Mouse (Mus musculus): ENCODE results near the gene Ttll11.

Gene Ttll11

DNA sequence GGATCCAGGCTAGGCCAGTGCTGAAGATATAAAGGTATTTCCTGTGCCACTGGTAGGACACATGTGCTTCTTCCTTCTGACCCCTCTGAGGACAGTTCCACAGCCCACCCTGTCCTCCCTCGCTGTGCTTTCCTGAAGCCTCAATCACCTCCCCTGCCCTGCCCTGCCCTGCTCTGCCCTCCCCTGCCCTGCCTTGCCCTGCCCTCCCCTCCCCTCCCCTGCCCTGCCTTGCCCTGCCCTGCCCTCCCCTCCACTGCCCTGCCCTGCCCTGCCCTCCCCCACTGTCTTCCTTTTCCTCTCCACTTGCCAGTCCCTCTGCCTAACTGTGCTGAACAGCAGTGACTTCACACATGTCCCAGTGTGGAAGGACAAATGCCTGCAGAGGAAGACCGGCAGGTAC, 160.8 kb downstream of the Ttll11 start:
- DNase-seq: no peak

DNA sequence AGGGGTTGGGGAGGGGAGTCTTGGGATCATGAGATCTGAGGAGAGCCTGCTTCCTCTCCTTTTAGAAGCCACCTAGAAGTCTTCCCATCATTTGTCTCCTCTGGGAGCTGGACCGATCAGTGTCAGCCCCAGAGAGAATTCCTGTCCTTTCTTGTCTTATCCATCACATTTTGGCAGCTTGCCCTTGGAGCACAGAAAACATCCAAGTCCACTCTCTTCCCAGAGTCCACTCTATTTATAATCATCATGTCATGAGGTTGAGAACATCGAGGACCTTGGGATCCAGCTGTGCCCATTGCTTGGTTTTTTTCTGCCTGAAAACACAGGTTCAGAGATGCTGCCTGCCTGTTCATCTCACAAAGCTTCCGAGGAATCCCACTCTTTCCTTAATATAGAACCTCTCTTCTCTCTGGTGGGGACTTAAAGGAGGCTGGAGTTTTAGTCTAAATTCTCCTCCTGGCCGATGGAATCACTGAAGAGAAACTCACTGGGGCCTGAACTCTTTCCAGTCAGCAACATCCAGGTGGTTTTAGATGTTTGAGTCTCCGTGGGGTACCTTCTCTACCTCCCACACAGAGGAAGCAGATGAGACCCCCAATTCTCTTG, 163.6 kb downstream of the Ttll11 start:
- DNase-seq: no peak

DNA sequence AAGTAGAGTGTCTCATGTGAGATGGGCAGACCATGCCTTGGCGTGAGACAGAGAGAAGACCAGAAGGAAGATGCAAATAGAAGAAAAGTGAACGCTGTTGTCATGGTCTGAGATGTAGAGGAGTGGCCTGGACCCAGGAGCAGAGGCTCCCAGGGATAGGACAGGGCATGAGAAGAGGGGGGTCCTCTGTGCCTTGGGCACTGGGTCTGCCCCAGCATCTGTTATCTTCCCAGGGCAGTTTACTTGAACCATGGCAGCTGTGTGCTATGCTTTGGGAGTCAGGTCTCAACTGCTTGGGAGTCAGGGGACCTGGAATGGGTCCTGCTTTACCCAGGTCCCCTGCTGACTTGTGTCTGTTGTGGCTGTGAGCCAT, 167.2 kb downstream of the Ttll11 start:
- DNase-seq: no peak

DNA sequence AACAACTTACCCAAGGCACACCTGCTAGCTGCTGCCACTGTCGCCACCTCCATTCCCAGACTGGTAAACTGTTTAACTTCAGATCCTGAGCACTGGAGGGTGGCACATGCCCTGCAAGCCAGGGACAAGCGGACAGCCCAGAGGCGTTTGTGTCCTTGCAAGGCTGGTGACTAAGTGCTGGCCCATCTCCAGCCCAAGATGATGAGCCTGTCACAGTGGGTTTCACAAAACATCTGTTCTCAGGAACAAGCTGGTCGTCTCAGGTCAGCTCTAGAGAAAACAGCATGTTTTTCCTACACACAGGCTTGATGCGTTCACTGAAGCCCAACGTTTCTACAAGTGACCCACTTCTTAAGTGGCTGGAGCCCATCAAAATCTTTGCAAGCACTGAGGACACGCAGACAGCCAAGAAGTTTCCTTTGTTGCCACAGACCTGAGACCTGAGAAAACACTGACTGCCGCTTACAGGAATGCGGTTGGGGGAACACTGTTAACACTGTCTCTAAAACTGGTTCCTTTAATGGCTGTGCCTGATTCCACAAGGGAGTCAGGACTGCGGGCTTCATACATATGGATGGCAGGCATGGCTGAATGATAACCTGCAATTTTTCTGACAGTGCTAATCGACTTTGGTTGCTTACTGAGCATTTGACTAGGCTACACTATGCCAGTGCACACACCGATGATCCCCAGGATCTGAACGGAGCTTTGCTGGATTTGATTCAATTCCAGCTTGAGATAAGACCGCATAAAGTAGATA, 167.7 kb downstream of the Ttll11 start:
- no peak for DNase-seq

DNA sequence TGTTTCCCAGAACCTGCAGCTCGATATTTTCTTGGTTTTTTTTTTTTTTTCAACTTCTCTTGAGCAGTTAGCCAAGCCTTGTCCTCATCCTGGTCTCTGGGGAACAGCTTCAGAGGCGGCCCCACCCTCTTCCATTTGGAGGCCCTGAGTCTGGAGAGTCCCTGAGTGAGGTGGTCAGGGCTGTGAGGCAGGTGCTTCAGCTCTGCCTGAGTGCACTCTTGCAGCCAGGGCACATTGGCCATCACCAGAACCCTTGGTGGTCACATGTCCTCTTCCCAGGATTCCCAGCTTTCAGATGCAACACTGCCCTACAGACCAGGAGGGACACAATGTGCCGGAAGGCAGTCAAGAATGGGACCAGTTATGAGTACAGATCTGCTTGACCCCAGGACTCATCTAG, 169.7 kb downstream of the Ttll11 start:
- no peak for DNase-seq

DNA sequence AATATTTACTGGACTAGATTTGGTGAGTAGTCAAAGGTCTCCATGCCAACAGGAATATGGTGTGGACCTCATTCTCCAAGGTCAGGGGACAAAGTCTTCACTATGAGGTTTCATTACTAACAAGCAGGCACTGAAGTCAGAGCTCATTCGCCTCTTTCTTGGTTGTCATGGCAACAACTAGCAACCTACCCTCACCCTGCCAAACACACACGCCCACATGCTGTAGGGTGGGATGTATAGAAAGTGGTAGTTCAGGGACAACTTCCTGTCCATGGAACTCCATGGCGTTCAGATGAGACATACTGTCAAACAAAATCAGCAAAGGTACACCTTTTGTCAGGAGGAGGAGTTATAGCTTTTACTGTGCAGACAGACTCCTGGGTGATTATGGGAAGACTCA, 170.6 kb downstream of the Ttll11 start:
- no peak for DNase-seq

DNA sequence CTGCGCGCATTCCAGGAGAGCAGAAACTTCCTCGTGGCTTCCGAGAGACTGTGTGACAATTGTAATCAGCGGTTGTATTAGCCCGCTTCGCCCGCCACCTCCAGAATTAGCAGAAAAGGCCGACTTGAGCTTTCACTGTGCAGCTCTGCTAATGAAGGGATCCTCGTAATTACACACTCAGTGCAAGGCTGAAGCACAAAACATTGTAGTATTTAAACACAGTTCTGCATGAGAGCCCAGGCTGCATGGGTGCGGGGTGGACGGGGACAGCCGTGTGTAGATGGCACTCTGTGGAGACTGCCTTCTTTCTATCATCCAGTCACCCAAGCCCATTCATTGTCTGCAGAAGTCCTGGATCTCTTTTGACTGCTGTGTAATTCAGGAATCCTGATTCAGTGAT, 173.8 kb downstream of the Ttll11 start:
- no peak for DNase-seq

DNA sequence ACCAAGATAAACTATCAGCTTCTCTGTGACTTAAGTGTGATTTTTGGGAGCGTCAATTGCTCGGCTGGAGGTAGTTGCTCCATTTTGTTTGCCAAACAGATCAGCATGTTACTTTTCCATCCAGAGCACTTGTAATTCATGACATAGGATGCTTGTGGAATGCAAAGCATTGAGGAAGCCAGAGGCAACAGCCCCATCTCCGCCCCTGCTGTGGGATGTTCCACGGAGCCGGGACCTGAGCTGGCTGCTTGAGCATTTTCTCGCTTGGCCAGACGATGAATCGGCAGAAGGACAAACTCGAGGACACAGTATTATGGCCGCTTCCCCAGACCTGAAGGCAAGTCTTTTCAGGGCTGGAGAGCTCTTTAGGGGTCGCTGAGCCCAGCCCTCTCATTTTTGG, 176.6 kb downstream of the Ttll11 start:
- no peak for DNase-seq

DNA sequence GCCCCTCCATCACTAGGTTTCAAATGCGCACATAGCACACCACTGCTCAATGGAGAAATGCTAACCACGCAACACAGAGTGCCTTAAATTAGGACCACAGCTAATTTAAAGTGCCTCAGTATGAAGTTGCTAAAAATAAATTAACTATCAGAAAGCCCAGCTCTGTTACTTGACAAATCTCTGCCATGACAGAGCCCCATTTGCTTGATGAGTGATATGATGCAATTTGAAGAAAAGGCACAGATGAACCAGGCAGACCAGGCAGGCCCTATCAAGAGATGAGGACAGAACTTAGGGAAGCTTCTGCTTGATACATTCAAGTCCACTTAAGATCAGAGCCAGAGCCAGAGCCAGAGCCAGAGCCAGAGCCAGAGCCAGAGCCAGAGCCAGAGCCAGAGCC, 178.0 kb downstream of the Ttll11 start:
- no peak for DNase-seq

DNA sequence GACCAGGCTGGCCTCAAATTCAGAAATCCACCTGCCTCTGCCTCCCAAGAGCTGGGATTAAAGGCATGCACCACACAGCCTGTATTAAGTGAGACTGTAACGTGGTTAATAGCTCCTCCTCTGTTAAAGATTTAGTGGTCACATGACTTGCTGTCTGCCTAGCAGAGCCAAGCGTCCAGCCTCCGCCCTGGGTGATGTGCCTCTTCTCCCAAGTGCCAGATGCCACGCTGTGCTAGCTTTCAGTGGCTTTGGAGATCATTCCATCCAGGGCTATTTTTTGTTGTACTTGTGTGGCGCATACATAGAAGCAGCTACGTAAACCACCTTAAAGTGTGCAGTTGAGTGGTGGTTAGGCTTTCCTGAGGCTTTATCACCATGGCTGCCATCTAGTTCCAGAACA, 180.6 kb downstream of the Ttll11 start:
- DNase-seq: no peak

DNA sequence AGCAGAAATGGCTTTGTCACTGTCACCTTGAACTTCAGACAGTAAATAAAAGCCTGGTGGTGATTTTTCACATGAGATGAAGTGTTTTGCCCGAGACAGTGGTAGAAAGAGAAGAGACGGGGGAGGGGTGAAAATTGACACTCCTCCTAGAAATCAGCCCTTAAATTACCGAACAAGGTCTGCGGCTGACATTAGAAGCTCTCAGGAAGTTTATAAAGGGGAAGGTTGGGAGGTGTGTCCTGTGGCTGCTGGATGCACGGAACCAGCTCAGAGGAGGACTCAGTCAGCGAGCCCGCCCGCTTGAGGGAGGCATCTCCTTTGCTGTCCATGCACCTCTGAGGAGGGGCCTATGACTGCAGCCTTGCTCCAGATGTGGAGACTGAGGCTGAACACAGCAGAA, 181.7 kb downstream of the Ttll11 start:
- DNase-seq: no peak

DNA sequence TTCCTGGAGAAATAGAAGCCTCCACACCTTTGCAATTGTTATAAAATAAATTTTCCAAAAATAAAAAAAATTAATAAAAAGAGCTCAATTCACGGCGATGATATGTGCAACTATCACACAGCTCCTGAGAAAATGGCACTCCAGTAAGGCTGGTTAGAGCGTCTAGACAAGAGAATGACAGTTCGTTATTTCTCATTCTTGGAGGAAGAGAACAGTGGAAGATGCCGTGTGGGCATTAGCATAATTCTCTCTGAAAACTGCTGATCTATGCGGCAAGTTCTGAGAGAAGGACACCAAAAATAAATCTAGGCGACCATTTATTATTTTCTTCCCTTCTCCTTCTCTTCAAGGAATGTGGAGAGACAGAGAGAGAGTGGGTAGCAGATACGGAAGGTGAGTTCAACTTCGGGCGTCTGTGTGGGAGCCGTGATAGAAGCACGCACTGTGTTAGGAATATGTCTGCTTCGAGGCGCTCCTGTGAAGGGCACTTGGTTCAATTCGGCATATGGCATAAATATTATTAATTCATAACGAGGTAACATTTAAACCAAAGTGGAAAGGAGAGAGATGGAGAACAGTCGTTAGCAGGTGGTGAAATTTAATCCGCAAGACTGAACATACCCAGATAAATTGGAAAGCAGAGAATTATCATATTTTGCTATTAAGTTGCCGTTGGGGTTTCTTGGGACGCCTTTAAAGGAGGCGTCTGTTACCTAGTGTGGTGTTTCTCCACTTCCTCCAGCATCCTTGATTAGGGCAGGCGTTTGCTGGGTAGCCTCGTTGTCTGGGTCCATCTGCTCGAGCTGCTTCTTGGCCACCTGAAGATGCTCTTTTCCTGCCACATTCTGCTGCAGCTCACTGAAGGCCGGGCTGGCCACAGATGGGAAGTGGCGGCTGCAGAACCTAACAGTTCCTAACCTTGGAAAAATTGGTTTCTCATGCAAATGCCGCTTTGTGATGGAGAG, 190.1 kb downstream of the Ttll11 start:
- no peak for DNase-seq

DNA sequence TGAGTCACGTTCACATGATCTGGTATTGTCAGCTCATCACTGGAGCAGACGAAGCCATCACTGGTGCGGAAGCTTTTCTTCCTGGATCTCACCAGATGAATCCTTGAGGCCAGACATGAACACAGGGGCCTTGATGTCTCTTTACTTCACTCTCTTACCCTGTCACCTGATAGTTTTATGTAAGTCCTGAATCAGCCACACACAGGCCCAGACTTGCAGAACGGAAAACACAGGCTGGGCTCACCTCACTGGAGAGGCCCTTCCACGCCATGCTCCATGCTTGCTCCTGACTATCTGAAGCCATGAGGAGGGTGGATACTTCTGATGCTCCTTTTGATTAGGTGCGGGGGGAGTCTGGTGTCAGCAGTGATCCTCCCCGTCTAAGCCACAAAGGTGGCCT, 193.8 kb downstream of the Ttll11 start:
- DNase-seq: no peak

DNA sequence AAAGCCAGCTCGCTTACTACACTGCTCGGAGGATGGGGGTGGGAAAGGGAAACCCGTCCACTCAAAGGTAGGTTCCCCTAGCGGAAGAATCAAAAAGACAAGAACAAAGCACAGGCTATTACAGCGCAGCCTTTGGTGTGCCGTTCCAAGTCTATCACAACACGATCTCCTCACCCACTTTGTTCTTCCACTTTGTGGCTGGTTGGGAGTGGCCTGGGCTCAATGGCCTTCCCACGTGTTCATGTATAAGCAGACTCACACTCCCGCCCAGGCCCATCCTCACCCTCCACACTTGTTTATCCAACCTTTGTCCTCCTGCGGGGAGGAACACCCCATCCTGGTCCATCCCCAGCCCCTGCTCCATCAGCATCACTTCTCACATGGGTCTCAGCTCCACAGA, 196.3 kb downstream of the Ttll11 start:
- no peak for DNase-seq

DNA sequence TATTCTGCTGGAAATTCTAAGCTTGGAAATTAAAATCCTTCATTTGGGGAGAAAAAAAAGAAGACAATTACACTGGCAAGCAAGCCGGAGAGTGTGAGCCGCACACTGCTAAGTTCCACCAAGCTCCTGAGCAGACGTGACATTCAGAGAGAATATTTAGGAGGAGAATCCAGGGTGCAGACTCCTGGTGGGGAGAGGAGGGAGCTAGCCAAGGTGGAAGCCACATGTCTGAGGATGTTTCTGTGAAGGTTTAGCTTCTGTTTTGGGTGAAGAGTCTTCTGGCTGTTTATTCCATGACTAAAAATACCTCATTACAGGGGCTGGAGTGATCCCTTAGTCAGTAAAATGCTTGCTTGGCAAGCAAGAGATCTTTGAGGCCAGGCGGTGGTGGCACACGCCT, 200.4 kb downstream of the Ttll11 start:
- DNase-seq: no peak

DNA sequence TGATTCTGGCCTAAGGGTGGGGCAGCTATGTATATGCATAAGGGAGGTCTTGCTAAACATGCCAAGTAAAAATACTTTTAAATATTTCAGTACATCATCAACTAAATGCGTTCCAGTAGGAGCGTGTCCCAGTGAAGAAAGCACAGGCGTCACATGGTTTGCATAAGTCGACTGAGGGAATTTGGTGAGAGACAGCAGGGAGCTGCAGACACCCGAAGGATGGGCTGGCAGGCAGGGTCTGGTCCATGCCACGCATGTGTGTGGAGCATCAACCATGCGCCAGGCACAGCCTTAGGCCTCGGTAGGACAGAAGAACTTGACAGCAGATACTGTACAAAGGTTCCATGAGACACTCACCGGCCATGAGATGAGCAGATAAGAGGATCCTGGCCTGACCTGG, 202.8 kb downstream of the Ttll11 start:
- DNase-seq: no peak

DNA sequence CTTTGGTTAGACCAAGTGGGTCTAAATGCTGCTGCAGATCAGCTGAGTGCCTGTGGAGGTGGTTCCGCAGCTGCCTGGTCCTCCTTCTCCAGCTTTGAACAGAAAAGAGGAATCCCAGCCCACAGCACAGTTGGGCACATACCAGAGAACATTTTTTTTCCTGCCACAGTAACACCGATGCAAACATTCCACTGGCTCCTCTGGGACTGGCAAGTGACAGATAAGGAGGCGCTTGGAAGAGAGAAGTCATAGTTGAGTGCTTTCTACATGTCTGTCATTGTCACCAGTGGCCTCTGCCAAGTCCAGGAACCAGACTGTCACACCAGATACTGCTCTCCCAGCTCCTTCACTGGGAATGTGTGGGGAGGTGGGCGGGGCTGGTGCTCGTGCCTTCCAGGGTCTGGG, 204.1 kb downstream of the Ttll11 start:
- no peak for DNase-seq

DNA sequence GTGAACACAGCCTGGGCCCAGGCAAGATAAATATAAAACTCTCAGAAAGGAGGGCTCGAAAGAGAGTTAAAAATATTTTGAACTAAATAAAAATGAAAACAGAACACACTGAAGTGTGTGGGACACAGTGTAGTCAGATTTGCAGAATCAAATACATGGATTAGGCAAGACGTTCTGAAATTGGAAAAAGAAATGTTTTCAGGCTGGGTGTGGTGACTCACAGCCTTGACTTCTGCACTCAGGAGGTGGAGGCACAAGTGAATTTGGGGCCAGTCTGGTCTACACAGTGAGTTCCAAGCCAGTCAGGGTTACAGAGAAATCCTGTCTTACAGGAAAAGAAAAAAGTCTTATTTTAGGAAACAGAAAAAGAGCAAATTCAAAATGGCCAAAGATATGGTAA, 209.2 kb downstream of the Ttll11 start:
- no peak for DNase-seq

DNA sequence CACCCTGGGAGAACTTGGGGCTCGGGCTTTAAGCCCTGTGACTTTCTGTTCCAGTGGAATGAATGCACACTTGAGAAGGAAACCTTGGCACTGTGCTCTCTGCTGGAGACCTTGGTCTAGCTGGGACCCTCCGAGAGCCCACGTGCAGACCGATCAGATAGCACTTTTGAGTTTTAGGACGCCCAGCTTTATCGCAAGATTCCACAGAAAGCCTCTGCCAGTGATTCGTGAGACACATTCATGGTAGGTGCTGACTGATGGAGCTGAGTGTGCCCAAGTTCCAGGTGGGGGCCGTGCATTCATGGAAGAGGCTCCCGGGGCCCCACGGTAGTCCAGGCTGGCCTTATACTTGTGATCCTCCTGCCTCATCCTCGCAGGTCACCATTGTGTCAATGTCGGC, 210.3 kb downstream of the Ttll11 start:
- no peak for DNase-seq

DNA sequence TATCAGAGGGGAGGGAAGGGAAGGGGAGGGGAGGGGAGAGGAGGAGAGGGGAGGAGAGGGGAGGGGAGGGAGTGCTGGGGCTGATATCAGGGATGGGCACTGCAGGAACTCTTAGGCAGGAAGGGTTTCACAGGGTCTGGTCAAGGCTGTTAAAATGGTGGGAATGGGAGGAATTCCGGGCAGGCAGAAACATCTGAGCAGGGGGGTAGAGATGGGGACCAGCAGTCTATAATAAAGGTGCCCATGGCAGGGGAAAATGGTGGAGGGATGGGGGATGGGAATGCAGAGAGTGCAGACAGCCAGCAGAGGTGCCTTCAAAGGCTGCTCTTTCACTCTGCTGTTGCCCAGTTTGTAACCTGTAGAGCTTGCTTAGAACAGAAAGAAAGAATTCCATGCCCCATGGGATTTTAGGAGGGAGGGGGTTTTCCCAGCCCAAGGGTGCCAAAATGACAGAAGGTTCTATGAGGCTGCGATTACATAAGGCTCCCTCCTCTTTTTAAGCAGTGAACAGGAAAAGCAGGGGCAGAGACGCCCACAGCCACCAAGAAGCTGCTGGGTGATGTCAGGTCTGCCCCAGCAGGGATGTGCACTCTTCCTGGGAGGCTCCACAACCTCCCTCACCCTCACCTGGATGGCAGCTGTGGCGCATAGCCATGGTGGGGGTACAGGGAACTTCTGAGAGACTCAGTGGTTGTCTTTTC, 211.0 kb downstream of the Ttll11 start:
- no peak for DNase-seq

DNA sequence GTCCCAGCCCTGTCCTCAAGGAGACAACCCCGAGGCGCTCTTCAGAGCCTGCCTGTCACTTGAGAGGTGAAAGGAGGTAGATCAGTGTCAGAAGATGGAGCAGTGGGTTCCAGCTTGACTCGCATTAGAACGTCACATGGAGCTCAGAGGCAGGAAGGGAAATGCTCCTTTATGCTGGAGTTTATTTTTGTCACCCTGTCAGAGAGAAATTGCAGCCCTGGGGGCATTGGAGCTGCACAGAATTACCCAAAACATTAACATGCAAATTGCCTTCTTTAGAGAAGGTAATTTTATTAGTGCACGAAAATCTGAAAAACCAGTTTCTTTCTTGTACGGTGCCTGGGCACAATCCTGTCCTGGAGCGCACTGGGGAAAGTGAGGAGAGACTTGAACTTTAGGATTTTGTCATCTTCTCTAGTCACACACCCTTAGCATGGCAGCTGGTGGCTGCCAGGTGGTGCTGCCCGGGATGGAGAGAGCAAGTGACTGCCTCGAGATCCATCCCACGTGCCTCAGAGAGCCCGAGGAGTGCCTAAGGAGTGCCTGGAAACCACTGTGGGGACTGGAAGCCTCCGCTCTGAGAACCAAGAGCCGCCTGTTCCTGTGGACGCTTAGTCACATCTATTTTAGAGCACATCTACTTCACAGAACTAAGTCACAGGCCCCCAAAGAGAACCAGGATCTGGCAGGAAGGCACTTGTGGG, 211.7 kb downstream of the Ttll11 start:
- DNase-seq: no peak

DNA sequence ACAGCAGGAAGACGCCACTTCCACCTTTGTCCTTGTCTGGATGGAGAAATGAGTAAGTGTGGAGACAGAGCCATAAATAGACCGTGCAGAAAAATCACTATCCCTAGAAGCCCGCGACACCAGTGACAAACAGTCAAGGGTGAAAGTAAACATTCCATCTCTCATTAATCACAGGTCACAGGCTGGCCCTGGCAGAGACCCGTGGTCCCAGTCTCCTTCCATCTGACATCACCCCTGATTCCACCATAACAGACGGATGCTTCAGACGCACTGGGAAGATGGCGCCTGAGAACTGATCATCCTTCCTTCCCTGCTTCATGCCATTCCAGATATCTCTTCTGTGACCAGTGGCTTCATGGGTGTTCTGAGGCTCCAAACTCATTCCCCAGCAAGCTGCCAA, 215.4 kb downstream of the Ttll11 start:
- DNase-seq: no peak

DNA sequence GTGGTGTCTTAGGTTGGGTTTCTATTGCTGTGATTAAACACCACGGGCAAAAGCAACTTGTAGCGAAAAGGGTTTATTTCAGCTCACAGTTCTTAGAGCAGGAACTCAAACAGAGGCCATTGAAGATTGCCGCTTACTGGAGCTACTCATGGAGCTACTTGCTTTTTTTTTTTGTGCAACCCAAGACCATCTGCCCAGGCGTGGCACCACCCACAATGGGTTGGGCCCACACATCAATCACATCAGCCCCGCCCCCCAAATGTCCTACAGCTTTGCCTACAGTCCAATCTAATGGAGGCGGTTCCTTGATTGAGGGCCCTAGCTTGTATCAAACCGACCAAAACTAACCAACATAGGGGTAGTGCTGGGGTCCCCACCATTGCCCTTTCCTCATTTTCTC, 215.9 kb downstream of the Ttll11 start:
- DNase-seq: no peak

Data from thymus, postnatal 4 days (tissue).